Mouse (Mus musculus) bone marrow macrophage, adult 2 months (primary cell): ENCODE measurements around the gene Lmo7.

Experiments used
- CTCF ChIP-seq: IDR thresholded peaks from 2 replicates; pipeline ENCODE4 v1.5.1; 2012; ENCODE audit warnings: low read depth, mild to moderate bottlenecking, low read length, moderate library complexity
- POLR2A ChIP-seq: IDR thresholded peaks from 2 replicates; pipeline ENCODE4 v1.6.1; 2012; ENCODE audit warnings: mild to moderate bottlenecking, low read depth, low read length, borderline replicate concordance

GRCm38 (mm10) chr14:101733542-101734303, 4.0 kb downstream of the Lmo7 start:
- TF ChIP-seq CTCF, result no peak
- no peak for TF ChIP-seq POLR2A
